Mouse (Mus musculus) kidney, postnatal 10 days (tissue): ENCODE measurements around the gene Acy3.

Source experiments
- DNase-seq: peaks from one replicate; pipeline ENCODE4 v3.0.0; 2021; ENCODE audit warnings: mixed read lengths

Gene Acy3

GRCm38 (mm10) chr19:3975866-3976265, 10.5 kb upstream of the Acy3 start:
- no peak for DNase-seq

GRCm38 (mm10) chr19:3980309-3980708, 6.1 kb upstream of the Acy3 start:
- DNase-seq = peak; percentile 90

- no peak for DNase-seq
Observed at GRCm38 (mm10) chr19:3980917-3981316, 5.5 kb upstream of the Acy3 start.

- DNase-seq = no peak
Observed at GRCm38 (mm10) chr19:3983527-3984200, 2.7 kb upstream of the Acy3 start.

GRCm38 (mm10) chr19:3985261-3985681, 1.1 kb upstream of the Acy3 start:
- DNase-seq = peak; percentile 76

GRCm38 (mm10) chr19:3988066-3988465, 1.7 kb downstream of the Acy3 start:
- no peak for DNase-seq

GRCm38 (mm10) chr19:3988750-3989149, 2.4 kb downstream of the Acy3 start:
- no peak for DNase-seq

GRCm38 (mm10) chr19:3990804-3991203, 4.4 kb downstream of the Acy3 start:
- no peak for DNase-seq

GRCm38 (mm10) chr19:3991562-3991961, 5.2 kb downstream of the Acy3 start:
- no peak for DNase-seq

GRCm38 (mm10) chr19:3991966-3992365, 5.6 kb downstream of the Acy3 start:
- DNase-seq = no peak

GRCm38 (mm10) chr19:3992416-3992815, 6.0 kb downstream of the Acy3 start, which contains the start of gene Tbx10:
Gene Tbx10 (plus strand): TSS chr19:3992752.
- no peak for DNase-seq

GRCm38 (mm10) chr19:3994932-3995331, 8.6 kb downstream of the Acy3 start:
- DNase-seq = no peak

GRCm38 (mm10) chr19:3995505-3995904, 9.1 kb downstream of the Acy3 start:
- DNase-seq = no peak

GRCm38 (mm10) chr19:3996106-3996505, 9.7 kb downstream of the Acy3 start:
- DNase-seq = no peak

GRCm38 (mm10) chr19:3996747-3997146, 10.4 kb downstream of the Acy3 start:
- DNase-seq = no peak

GRCm38 (mm10) chr19:3997231-3997630, 10.9 kb downstream of the Acy3 start:
- no peak for DNase-seq

GRCm38 (mm10) chr19:3998335-3998734, 12.0 kb downstream of the Acy3 start:
- no peak for DNase-seq

- no peak for DNase-seq
Observed at GRCm38 (mm10) chr19:3999121-3999730, 12.9 kb downstream of the Acy3 start.

- DNase-seq = peak; percentile 98
Observed at GRCm38 (mm10) chr19:4000119-4000900, 13.9 kb downstream of the Acy3 start, which contains the start of the genes Nudt8 and Gm49405. Gene Nudt8 (plus strand): TSS chr19:4000580. Gene Gm49405 (plus strand): TSS chr19:4000626.

- no peak for DNase-seq
Observed at GRCm38 (mm10) chr19:4000949-4001525, 14.7 kb downstream of the Acy3 start.

- DNase-seq = no peak
Observed at GRCm38 (mm10) chr19:4001752-4002151, 15.4 kb downstream of the Acy3 start.

- DNase-seq = no peak
Observed at GRCm38 (mm10) chr19:4003112-4003511, 16.7 kb downstream of the Acy3 start, which contains the start of gene Doc2g. Gene Doc2g (plus strand): TSS chr19:4003313.

- DNase-seq = no peak
Observed at GRCm38 (mm10) chr19:4003641-4004040, 17.3 kb downstream of the Acy3 start.
